Mouse (Mus musculus): ENCODE measurements at regions not wholly inside any gene's neighbourhood (a gene's known extent, or its start where the extent isn't known, plus 50 kb on each side); places are given as distances from the start of the nearest gene placed in this dataset.

DNA sequence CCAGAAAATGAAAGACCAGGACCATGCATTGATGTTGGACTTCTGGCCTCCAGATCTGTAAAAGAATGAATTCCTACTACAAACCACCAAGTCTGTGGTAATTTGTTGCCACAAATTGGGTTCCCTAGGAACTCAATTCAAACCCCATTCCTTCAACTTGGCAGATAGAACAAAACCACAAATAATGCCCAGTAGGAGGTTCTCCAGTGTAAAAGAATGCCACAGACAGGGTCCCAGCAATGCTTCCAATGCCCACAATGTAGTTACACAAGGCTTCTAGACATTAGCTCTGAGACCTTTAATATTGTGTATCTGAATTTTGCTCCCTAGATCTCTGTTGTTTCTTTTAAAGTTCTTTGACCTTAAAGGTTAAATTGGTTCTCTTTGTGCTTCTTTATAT is 278.2 kb upstream of the Pitx2 start:
- no peak overlapping the region for H3K9ac ChIP-seq
- H3K27ac ChIP-seq (replicated peaks): no peak overlapping the region
- ATAC-seq (ENCODE audit: low FRiP score, low read depth): no peak
- H3K4me3 ChIP-seq: no peak overlapping the region
- no peaks in the 10 kb centered on the region for H3K27me3 ChIP-seq
- no peak overlapping the region for H3K4me2 ChIP-seq
- no peaks in the 10 kb centered on the region for H3K9me3 ChIP-seq
- H3K4me1 ChIP-seq (replicated peaks): no peaks in the 10 kb centered on the region
- H3K36me3 ChIP-seq: no peaks in the 10 kb centered on the region

DNA sequence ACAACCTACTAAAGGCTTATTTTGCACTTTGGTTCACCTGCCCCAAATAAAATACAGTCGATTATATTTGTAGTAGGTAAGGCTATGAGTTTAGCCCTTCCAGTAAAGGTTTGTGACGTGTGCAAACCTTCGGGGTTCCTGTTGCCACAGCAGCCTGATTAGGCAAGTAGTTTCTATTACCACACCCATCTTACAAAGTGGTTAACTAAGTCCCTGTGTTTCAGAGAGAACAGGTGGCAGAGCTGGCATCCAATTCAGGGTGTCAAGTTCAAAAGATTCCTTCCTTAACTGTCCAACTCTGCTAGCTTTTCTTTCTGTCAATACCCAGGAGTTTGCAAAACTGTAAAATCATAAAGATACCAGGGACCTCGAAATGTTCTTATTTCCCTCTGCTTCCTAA is 277.5 kb upstream of the Pitx2 start:
- H3K4me3 ChIP-seq: no peak overlapping the region
- WGBS: 89% methylated on average over 4 of the region's 4 CpGs

DNA sequence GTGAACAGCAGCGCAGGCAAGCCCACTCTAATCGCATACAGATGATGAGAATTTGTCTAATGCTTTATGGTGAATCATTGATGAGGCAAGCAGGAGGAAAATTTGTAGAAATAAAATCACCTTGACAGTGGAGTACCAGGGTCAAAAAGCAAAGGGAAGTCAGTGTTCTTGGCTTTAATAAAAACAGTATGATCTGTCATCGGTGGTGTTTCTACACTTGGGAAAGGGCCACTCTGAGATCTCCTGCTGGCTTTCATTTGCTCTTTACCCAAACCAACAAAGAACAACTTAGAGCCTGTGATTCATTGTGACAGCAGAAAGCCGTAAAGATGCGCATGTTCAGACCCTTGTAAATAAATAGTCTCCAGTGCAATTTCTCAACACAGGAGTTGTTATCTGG is 261.1 kb upstream of the Pitx2 start:
- ATAC-seq (ENCODE audit: low FRiP score, low read depth): no peak
- no peaks in the 10 kb centered on the region for H3K4me1 ChIP-seq (replicated peaks)
- H3K9ac ChIP-seq: no peak overlapping the region
- no peak overlapping the region for H3K27ac ChIP-seq (replicated peaks)
- no peaks in the 10 kb centered on the region for H3K36me3 ChIP-seq
- no peak overlapping the region for H3K4me2 ChIP-seq
- H3K9me3 ChIP-seq: no peaks in the 10 kb centered on the region
- 71% methylated on average over 5 of the region's 5 CpGs for WGBS
- H3K4me3 ChIP-seq: no peak overlapping the region
- H3K27me3 ChIP-seq: no peaks in the 10 kb centered on the region

More for the DNA sequence above, 277.5 kb upstream of the Pitx2 start:
- no peak overlapping the region for H3K9ac ChIP-seq
- H3K4me2 ChIP-seq: no peak overlapping the region
- no peaks in the 10 kb centered on the region for H3K36me3 ChIP-seq
- no peaks in the 10 kb centered on the region for H3K9me3 ChIP-seq
- H3K4me1 ChIP-seq (replicated peaks): no peaks in the 10 kb centered on the region
- no peak overlapping the region for H3K27ac ChIP-seq (replicated peaks)
- H3K27me3 ChIP-seq: no peaks in the 10 kb centered on the region
- no peak for ATAC-seq (ENCODE audit: low FRiP score, low read depth)

DNA sequence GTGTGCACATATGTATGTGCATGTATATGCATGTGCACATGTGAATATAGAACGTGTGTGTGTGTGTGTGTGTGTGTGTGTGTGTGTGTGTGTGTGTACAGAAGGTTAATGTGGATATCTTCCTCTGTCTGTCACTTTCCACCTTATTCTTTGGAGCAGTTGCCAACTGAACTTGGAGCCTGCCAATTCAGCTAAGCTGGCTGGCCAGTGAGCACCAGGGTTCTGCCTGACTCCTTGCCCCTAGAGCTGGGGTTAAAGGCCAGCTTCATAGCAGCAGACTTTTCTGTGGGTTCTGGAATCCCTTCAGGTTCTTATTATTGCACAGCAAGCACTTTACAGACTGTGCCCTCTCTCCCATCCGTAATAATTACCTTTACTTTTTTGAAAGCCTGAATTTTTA is 258.5 kb upstream of the Pitx2 start:
- WGBS: 83% methylated on average over 2 of the region's 2 CpGs

DNA sequence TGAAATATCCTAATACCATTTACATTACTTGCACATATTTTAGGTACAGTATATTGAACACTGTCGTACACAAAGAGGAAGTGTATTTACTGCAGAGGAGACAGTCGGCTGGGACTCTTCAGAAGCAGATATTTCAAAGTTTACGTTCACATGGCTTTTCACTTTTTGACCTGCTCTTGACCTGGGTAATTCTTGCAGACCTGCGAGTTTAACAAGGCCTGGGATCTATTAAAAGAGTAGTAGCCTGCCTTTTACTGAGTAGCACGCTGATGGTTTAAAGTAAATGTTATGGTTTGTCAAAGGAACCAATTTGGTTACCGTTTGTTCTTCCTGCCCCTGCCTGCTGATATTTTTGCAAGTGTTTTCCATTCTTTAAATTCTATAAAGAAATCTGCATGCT is 255.0 kb upstream of the Pitx2 start:
- Histone ChIP-seq H3K36me3 (no peaks in the 10 kb centered on the region), H3K4me3 (no peak overlapping the region), H3K4me1 (replicated peaks) (no peaks in the 10 kb centered on the region), H3K9me3 (no peaks in the 10 kb centered on the region), H3K27ac (replicated peaks) (no peak overlapping the region), H3K27me3 (no peaks in the 10 kb centered on the region), H3K4me2 (no peak overlapping the region), H3K9ac (no peak overlapping the region)
- 79% methylated on average over 6 of the region's 6 CpGs for WGBS
- no peak for ATAC-seq (ENCODE audit: low FRiP score, low read depth)

More for the DNA sequence above, 258.5 kb upstream of the Pitx2 start:
- H3K9me3 ChIP-seq: no peaks in the 10 kb centered on the region
- H3K4me2 ChIP-seq: no peak overlapping the region
- H3K27me3 ChIP-seq: no peaks in the 10 kb centered on the region
- no peaks in the 10 kb centered on the region for H3K36me3 ChIP-seq
- no peak overlapping the region for H3K4me3 ChIP-seq
- no peak overlapping the region for H3K9ac ChIP-seq
- no peaks in the 10 kb centered on the region for H3K4me1 ChIP-seq (replicated peaks)
- H3K27ac ChIP-seq (replicated peaks): no peak overlapping the region
- no peak for ATAC-seq (ENCODE audit: low FRiP score, low read depth)

DNA sequence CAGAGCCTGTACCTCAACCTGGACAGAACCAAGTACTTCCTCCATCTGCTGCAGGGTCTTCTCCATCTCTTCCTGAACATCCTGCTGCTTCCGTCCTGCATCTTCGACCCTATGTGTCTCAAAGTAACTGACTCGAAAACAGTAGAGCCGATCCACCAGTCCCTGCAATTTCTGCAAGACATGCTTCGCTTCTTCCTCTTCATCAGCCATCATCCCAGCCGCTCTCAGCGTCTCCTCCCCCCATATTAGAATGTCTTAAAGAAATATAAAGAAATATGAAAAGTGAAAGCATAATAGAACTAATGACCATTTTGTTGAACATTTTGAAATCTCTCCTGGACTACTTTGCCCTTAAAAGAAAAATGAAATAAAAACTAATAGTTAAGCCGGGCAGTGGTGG is 244.8 kb upstream of the Pitx2 start:
- Histone ChIP-seq H3K27me3 (no peaks in the 10 kb centered on the region), H3K4me3 (no peak overlapping the region), H3K4me2 (no peak overlapping the region), H3K4me1 (replicated peaks) (no peaks in the 10 kb centered on the region), H3K36me3 (no peaks in the 10 kb centered on the region), H3K9ac (no peak overlapping the region), H3K27ac (replicated peaks) (no peak overlapping the region), H3K9me3 (no peaks in the 10 kb centered on the region)
- ATAC-seq (ENCODE audit: low FRiP score, low read depth): no peak
- WGBS: 95% methylated on average over 8 of the region's 8 CpGs

DNA sequence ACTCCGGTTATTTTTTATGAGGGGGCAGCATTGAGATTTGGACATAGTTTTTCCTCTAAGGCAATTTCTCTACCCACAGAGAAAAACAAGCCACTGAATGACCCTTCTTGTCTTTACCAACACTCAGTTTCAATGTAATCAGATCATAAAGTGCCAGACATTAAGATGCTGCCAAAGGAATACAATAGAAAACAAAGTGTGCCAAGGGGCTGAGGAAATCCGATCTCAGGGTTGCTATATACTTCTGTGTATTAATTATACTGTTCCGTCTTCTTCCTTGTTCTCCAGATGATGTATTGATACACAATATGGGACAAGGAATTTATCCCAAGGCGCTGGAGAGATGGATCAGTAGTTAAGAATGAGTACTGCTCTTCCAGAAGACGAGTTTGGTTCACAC is 222.9 kb upstream of the Pitx2 start:
- H3K27ac ChIP-seq (replicated peaks): no peak overlapping the region
- no peak overlapping the region for H3K4me2 ChIP-seq
- H3K36me3 ChIP-seq: no peaks in the 10 kb centered on the region
- no peak overlapping the region for H3K4me3 ChIP-seq
- no peaks in the 10 kb centered on the region for H3K27me3 ChIP-seq
- no peaks in the 10 kb centered on the region for H3K4me1 ChIP-seq (replicated peaks)
- 80% methylated on average over 5 of the region's 5 CpGs for WGBS
- H3K9me3 ChIP-seq: no peaks in the 10 kb centered on the region
- H3K9ac ChIP-seq: no peak overlapping the region
- no peak for ATAC-seq (ENCODE audit: low FRiP score, low read depth)

DNA sequence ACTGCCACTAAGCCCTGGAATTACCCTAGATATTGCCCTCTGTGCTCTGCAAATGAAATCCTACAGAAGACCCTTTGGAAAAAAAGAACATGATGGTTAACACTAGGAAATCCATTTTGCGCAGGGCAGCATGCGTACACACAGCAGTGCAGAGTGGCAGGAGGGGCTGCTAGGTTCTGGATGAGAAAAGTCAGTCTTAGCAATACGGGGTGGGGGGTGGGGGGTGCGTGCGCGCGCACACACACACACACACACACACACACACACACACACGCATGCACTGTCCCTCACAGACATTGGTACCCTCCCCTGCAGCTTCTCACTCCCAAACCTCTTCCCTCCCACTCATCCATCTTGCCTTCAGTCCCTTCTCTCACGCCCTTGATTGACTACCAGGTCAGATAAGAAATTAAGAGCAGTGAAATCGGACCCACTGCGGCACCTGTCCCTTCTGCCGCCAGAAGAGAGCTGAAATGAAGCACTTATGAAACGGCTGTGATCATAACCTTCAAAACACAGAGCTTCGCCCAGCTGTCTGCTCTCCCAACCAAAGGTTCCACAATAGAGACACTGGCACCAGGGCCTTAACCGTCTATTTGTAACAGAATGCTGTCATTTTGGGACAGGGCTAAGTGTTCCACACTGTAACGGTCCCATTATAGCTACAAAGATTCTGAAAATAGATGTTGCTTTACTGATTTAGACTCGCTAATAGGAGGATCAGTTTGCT is 209.3 kb upstream of the Pitx2 start:
- no peak overlapping the region for H3K4me2 ChIP-seq
- WGBS: 85% methylated on average over 17 of the region's 17 CpGs
- ATAC-seq (ENCODE audit: low FRiP score, low read depth): no peak
- no peak overlapping the region for H3K27ac ChIP-seq (replicated peaks)
- no peak overlapping the region for H3K4me3 ChIP-seq
- no peaks in the 10 kb centered on the region for H3K36me3 ChIP-seq
- H3K9me3 ChIP-seq: no peaks in the 10 kb centered on the region
- no peaks in the 10 kb centered on the region for H3K27me3 ChIP-seq
- no peaks in the 10 kb centered on the region for H3K4me1 ChIP-seq (replicated peaks)
- no peak overlapping the region for H3K9ac ChIP-seq

DNA sequence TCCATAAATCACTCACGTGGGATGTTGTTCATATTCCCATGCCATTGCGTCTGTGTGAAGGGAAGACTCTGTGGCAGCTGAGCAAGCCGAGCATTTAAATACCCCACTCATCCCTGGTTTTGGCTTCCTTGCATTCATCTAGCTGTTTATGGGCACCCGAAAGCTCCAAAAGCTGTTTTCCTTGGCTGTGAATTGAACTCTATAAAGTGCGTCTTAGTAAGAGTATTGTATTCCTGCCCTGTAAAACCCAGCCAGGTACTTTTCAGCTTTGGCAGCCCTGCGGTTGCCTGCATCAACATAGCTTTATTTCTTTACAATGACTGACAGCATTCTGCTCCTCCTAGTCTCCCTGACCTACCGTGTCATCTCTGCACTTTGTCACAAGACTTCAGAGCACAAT is 196.8 kb upstream of the Pitx2 start:
- Histone ChIP-seq H3K36me3 (no peaks in the 10 kb centered on the region), H3K4me3 (no peak overlapping the region), H3K4me2 (no peak overlapping the region), H3K27ac (replicated peaks) (no peak overlapping the region), H3K9ac (no peak overlapping the region), H3K4me1 (replicated peaks) (no peaks in the 10 kb centered on the region), H3K27me3 (no peaks in the 10 kb centered on the region), H3K9me3 (no peaks in the 10 kb centered on the region)
- 56% methylated on average over 7 of the region's 7 CpGs for WGBS
- ATAC-seq (ENCODE audit: low FRiP score, low read depth): no peak

DNA sequence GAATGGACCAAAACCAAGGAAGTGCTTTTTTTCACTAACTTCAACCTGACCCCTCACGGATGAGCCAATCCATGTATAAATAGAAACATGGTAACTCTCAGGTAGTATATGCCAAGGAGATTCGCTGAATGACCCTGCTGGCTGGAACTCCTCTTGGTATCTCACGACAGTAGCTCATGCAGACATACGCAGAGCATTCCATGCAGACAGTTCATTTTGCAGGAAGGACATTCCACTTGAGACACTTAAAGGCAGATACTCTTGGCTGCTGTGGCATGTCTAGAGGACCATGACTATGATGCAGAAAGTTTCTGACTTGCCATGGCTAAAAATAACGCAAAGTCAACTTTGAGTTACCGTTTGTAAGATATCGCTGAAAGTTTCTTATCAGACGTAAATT is 195.6 kb upstream of the Pitx2 start:
- Histone ChIP-seq H3K27me3 (no peaks in the 10 kb centered on the region), H3K4me2 (no peak overlapping the region), H3K27ac (replicated peaks) (no peak overlapping the region), H3K9me3 (no peaks in the 10 kb centered on the region), H3K4me1 (replicated peaks) (no peaks in the 10 kb centered on the region), H3K4me3 (no peak overlapping the region), H3K36me3 (no peaks in the 10 kb centered on the region), H3K9ac (no peak overlapping the region)
- 95% methylated on average over 8 of the region's 8 CpGs for WGBS
- no peak for ATAC-seq (ENCODE audit: low FRiP score, low read depth)

DNA sequence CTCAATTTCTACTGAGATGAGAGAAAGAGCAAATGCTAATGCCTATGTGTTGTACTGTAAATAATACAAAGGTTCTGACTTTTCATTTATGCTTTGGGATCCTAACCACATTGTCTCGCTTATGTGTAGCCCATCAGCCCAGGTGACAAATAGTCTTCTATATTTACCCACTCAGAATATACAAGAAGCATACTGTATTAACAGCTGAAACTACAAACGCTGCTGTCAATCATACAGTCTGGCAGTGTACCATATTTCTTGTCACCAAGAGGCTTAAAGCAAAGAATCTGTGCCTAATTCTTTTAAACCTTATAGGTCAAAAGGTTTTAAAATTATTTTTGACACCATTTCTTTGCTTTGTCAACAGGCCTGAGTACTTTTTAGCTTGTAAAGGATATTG is 160.8 kb upstream of the Pitx2 start:
- 94% methylated on average over 2 of the region's 2 CpGs for WGBS
- Histone ChIP-seq H3K9me3 (no peaks in the 10 kb centered on the region), H3K4me3 (no peak overlapping the region), H3K27ac (replicated peaks) (no peak overlapping the region), H3K4me1 (replicated peaks) (no peaks in the 10 kb centered on the region), H3K36me3 (no peaks in the 10 kb centered on the region), H3K4me2 (no peak overlapping the region), H3K9ac (no peak overlapping the region), H3K27me3 (no peaks in the 10 kb centered on the region)
- ATAC-seq (ENCODE audit: low FRiP score, low read depth): no peak

DNA sequence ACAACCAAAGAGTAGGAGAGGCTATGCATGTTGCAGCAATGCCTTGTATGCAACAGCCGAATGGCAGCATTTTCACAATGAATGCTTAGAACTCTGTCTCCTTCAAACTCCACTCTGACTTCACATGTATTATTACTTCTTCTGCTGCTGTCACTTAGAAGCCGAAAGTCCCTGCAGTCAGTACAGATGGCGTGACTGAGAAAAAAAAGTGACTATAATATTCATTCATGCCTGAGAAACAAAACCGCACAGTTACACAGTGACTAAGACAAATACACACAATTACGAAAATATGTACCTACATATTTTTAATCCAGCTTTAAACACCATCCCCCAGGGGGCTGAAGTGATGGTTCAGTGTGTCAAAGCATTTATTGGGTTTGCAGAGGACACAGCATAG is 154.8 kb upstream of the Pitx2 start:
- H3K4me3 ChIP-seq: no peak overlapping the region
- H3K9me3 ChIP-seq: no peaks in the 10 kb centered on the region
- no peaks in the 10 kb centered on the region for H3K27me3 ChIP-seq
- no peaks in the 10 kb centered on the region for H3K4me1 ChIP-seq (replicated peaks)
- no peak overlapping the region for H3K27ac ChIP-seq (replicated peaks)
- H3K4me2 ChIP-seq: no peak overlapping the region
- whole genome bisulfite sequencing: 88% methylated on average over 5 of the region's 5 CpGs
- no peak for ATAC-seq (ENCODE audit: low FRiP score, low read depth)
- no peaks in the 10 kb centered on the region for H3K36me3 ChIP-seq
- H3K9ac ChIP-seq: no peak overlapping the region

DNA sequence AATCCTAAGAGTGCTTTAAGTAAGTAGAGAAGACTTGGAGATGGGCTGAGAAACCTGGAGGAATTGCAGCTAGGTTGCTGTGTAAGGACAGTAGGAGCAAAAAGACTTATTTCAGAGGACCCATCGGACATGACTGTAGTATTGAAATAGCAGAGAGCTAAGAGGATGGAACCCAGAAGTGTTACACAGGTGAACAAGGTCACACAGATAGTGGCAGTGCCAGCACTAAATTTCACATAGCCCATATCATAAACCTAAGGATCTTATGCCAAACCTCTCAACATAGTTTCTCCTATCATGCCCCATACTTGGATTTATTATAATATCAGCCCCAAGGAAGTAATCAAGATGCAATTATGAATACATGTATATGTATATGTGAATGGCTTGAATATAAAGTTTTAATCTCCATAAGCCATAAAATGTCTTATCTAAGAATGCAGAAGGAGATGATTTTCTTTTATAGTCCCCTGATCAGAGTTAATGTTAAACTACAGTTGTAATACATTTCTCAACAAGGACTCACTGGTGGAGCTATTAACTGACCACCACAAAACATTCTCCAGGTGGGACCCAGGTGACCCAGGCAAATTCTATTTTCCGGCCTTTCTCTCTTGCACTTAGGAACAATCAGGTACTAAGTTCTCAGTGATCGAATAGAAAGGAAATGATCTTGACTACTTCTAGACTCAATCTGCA is 149.6 kb upstream of the Pitx2 start:
- no peaks in the 10 kb centered on the region for H3K36me3 ChIP-seq
- H3K9ac ChIP-seq: no peak overlapping the region
- no peak overlapping the region for H3K4me2 ChIP-seq
- no peaks in the 10 kb centered on the region for H3K4me1 ChIP-seq (replicated peaks)
- no peak for ATAC-seq (ENCODE audit: low FRiP score, low read depth)
- no peak overlapping the region for H3K4me3 ChIP-seq
- no peaks in the 10 kb centered on the region for H3K27me3 ChIP-seq
- H3K27ac ChIP-seq (replicated peaks): no peak overlapping the region
- H3K9me3 ChIP-seq: no peaks in the 10 kb centered on the region
- 92% methylated on average over 3 of the region's 3 CpGs for WGBS

All from hindbrain, embryonic 15.5 days (tissue).